Mouse (Mus musculus) right cerebral cortex, adult 18-20 months (tissue): ENCODE measurements around the gene Gng4.
A peak's percentile ranks its signal among the peaks of the same experiment; 100 is the strongest.
"Not testable (repeated sequence)": the region's sequence is repeated elsewhere in the genome, so short reads cannot be mapped to it uniquely, and the experiment has no call there.

ENCODE experiments used
- DNase-seq: peaks from one replicate; pipeline ENCODE4 v3.0.0; 2022; ENCODE audit warnings: mixed read lengths

Gng4 gene

DNA sequence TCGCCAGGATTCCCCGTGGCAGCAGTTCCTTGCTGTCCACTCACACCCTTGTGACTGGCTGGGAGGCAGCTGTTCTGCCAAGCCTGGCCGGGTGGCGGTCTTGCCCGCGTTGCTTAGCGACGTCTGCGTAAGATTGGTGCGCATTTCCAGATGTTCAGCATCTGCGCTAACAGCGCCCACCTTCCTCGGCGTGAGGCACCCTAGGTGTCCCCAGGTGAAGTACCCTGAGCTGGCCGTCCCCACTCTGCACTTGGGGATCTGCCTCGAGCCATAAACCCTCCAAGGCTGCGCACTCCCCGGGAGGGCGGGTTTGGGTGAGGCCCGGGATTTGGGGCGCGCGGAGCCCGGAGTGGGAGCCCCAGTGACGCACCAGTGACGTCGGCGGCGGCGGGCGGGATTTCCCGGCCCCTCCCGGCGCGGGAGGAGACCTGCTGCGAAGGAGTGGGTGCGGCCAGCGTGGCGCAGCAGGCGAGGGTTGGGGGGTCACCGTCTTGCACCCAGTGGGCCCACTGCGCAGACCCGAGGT lies at the start of gene Gng4:
Gng4 (plus strand) TSS at position 166 of the 526 bp plus-strand sequence.
- DNase-seq: peak; percentile 84

DNA sequence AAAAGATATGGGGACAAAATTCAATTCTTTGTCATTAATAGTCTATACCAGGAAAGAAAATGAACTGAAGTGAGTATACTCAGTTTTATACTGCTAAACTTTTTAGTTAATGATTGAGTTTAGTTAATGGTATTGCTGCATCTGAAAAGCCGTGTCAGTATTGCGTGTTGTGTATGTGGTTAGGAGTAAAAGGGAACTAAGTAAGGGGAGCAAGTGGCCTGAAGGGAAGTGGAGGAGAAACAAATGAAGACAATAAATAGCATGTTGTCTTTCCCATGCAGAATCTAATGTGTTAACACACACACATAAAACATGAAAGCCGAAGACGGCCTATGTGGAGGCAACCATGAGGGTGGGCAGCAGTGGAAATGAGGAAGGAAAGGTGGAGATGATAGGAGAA lies 44.6 kb upstream of the Gng4 start:
- no peak for DNase-seq

GRCm38 (mm10) chr13:13745911-13746310 lies 37.9 kb upstream of the Gng4 start:
- DNase-seq: no peak

- DNase-seq: no peak
These were observed 7.9 kb upstream of the Gng4 start for GRCm38 (mm10) chr13:13775778-13776494.

- no peak for DNase-seq
These were observed 6.8 kb upstream of the Gng4 start for GRCm38 (mm10) chr13:13777052-13777451.

GRCm38 (mm10) chr13:13777696-13778095 lies 6.2 kb upstream of the Gng4 start:
- DNase-seq: no peak

DNA sequence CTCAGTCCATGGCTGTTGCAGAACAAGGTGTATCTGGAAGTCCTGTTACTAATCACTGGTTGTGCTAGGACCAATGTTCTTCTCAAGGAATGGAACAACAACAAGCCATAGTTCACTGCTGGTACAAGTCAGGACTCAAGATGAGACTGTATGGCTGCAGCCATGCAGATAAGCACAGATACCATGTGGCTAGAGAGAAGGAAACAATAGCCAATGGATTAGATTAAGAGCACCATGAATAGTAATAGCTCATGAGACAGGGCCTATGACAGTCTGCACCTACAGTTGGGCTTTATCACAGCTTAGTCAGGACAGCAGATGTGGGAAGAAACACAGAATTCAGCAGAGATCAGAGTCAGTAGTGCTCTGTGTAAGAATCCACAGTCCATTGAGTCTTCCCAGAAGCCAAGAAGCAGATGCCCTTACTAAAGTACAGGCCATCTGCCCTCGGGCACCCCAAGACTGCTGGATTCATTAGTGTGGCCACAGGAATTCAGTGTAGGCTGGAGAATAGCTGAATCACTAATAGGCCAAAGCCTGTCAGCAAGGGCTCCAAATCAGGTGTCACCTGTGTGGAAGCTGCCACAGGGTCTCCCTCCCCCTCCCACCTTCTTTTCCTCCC lies 4.9 kb upstream of the Gng4 start:
- DNase-seq: no peak

GRCm38 (mm10) chr13:13780271-13780670 lies 3.6 kb upstream of the Gng4 start:
- no peak for DNase-seq

GRCm38 (mm10) chr13:13781026-13781425 lies 2.8 kb upstream of the Gng4 start:
- no peak for DNase-seq

DNA sequence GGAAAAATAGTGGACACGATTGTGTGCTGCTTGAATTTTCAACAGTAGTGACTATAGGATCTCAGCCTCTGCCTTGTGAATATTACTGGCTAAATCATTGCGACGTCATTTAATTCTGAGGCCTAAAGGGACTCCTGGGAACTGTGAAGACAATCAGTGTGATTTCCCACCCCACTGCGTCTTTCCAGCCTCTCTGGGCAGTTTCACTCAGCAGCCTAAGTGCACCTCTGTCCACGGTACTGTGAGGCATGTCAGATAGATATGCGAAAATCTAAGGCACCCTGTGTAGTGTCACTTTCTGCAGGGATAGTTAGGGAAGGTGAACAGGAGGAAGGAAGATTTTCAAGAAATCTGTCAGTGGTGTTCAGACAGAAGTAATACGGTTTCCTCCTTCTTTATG lies 563 bp upstream of the Gng4 start:
- DNase-seq: no peak

DNA sequence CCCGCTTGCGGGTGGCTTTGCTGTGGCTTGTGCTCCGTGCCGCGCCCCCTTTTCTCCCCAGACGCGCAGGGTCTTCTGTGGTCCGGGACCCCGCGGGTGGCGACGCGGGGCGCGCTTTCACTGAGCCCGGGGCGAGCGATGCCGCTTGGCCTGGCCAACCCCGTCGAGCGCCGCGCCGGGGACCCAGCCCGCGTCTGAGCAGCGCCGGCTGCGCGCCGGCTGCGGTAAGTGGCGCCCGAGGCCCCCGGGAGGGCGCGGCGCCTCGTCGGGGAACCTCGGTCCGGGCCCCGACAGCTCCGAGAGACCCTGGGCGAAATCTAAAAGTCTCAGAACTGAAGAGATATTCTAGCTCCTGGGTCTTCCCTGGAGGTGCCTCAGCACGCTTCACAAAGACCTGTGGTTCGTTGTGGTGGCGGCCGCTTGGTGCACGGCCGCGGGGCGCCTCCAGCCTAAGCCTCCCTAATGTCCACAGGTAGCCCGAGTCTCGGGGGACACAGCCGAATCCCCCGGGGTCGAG lies 619 bp downstream of the Gng4 start:
- no peak for DNase-seq

DNA sequence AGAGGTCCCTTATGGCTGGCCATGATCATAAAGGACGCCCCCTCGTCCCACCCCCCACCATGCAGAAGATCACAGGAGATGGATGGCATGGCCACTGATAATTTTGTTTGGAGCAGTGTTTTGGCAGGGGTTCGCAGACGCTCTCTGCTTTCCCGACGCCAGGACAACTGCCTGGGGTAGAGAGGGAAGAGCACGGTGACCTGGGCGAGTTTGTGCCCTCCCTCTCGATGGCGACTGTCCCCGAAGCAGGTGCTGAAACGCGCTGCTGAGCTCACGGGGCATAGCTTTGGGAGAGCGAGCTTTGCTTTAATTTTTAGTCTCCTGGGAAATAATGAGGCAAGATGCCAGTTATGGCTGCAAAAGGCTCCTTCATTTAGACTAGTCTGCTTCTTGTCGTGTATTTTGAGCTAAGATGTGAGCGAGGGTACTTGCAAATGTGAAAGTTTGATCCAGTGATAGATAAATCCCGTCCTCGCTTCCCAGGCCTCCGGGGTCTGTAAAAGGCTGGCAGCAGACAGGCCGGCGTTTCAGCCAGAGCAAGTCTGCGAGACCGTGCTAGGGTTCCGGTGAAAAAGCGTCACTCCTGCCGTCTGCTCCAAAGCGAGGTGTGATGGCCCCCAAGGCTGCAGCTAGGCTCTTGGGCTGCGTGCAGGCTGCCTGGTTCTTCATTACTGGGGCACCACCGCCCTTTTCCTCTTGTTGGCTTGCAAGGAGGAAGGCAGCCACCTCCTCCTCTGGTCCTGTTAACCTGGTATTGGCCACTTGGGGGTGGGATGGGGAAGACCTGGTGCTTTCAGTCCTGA lies 1.3 kb downstream of the Gng4 start:
- DNase-seq: no peak

DNA sequence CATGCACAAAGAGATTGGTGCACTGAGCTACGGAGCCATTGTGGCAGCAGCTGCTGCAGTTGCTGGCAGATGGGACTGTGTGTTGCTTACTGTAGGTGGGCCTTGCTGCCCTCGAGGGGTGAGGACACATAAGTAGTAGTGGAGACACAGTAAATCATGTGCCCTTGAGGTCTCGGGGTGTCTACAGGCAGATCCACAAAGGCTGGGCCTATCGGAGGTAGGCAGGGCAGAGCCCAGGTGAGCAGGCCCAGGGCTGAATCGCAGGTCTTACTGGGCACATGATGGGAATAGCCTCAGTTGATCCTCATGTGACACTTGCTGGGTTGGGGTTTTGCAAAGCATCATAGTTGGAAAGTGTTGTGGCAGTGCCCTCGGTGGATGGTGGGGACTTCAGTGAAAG lies 3.1 kb downstream of the Gng4 start:
- no peak for DNase-seq

- no peak for DNase-seq
These were observed 4.2 kb downstream of the Gng4 start for GRCm38 (mm10) chr13:13788070-13788469.

DNA sequence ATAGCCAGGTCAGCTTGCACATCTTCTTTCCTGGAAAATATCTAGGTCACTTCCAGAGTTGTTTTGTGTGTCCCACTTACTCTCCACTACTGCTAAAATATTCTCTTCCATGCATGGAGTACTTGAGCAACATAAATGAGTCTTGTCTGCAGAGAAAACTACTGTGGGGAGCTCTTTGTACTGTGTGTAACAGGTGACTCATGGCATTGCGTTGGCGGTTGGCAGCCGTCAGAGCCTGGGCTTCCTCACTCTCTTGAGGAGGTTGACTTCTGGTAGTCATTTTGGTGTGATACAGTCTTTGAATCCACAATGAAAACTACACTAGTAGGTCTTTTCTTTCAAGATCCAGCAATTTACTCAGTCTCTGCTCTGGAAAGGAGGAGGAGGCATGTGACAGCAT lies 8.1 kb downstream of the Gng4 start:
- peak; percentile 89 for DNase-seq

DNA sequence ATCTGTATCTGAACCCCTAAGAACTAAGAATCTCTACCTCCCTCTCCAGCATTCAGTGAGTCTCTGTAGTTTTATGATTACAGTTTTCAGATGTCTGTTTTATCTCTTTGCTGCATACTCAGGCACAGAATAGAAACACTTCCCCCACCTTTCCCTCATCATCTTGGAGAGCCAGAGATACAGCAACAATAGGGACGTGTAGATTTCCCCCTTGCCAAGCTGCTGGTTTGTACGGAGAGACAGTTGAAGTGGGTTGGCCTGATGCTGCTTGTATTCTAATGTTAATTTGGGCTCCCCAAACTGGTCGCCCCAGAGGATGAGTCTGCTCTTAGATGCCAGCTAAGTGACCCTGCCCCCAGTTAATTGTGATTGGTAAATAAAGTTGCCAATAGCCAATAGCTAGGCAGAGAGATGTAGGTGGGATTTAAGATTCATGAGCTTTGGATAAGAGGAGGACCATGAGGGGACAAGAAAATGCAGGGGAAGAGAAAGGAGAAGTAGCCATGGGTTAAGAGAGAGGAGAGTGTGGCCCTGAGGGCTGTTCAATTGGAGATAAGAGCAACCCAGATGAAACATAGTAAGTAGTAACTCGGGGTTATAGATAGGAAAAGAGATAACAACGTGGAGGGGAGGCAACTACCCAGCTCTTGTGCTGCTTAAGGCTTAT lies 11.4 kb downstream of the Gng4 start:
- no peak for DNase-seq

DNA sequence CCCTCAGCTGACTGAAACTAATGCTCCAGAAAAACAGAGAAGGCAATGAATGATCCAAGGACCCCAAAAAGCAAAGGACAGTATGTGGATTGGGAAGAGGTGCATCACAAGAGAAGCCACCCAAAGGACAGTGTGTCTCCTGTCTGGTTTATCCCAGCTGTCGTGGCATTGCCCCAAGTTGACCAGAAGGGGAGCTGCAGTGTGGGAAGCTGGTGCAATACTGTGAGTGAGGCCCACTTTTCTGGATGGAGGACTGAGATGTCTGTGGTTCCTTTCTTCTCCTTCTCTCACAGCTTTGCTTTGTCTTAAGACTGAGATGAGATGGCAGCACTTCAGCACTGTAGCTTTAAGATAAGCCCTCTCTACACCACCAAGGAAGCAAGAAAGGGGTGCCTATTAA lies 12.2 kb downstream of the Gng4 start:
- DNase-seq: no peak

GRCm38 (mm10) chr13:13797816-13798215 lies 14.0 kb downstream of the Gng4 start:
- not testable (repeated sequence) for DNase-seq

DNA sequence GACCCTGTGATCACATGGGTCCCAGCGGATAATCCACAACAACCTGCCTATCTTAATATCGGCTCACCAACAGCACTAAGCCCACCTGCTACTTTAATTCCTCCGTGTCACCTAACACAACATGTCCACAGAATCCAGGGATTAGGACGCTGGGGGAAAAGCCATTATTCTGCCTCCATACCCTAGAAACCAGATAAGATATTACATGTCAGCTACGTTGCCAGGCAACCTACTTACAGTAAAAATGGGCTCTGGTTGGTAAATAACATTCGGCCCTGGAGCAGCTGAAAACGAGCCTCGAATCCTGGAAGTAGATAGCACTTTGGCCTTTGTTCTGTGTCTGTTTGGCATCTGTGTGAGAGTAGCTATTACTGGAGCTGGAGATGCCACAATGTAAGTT lies 14.9 kb downstream of the Gng4 start:
- DNase-seq: no peak

GRCm38 (mm10) chr13:13808337-13809132 lies 24.7 kb downstream of the Gng4 start:
- DNase-seq: peak; percentile 26

GRCm38 (mm10) chr13:13810885-13811284 lies 27.0 kb downstream of the Gng4 start:
- DNase-seq: no peak

DNA sequence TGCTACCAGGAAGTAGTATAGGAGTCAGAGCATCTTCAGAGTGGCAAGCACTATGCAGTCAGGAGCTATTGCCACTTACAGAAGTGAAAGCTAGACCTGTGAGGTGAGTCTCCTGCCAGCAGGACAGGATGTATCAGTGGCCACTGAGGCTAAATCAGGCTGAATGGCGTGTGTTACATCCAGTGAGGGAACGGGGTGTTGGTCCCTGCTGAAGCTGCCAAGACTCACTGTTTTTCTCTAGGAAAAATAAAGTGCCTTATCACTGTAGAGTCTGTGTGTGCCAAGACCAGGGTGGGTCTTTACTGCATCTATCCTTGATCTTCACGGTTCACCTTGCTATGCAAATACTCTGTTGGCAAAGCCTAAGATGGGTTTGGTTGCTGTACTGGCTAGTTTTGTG lies 34.8 kb downstream of the Gng4 start:
- no peak for DNase-seq
